Mouse (Mus musculus) spleen, postnatal 14 days (tissue): ENCODE measurements around the gene Scml4.

Experiments
- DNase-seq, 2 experiments: peaks; one replicate each; pipeline ENCODE4 v3.0.0; 2021 to 2022; ENCODE audit warnings: low spot score in 2 of 2

The Scml4 gene

DNA sequence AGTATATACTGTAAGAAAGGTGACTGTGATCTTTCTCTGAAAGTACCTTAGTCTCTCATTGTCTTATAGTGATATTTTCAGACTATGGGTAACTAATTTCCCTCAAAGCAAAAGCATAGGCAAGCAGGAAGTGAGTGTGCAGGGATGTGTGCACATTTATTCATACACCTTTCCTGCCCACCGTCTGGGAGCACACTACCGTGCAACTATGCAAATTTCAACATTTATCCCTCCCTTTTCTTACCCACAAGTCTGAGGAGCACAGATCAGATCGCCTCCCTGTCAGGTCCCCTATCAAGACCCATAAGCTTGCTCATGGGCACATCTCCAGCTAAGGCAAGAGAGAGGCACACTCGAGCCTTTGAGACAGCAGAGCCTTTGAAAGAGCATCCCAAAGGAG lies 41.2 kb downstream of the Scml4 start:
- no peak for DNase-seq

DNA sequence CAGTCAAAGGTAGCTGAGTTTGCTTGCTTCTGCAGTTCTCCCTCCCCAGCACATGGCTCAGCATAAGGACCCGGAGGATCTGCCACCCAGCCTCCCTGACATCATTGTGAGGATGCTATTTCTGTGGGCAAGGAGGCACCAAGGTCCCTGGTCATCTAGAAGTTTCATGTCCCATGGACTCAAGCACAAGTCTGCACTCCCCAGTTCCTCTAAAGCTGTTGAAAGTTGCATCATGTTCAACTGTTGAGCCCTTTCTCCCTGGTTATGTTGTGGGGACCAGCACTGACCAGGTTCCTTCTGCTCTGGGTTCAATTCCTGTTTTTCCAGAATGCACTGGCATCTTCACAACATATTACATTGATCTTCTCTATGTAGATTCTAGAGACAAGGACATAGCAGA lies 42.9 kb downstream of the Scml4 start:
- no peak for DNase-seq

DNA sequence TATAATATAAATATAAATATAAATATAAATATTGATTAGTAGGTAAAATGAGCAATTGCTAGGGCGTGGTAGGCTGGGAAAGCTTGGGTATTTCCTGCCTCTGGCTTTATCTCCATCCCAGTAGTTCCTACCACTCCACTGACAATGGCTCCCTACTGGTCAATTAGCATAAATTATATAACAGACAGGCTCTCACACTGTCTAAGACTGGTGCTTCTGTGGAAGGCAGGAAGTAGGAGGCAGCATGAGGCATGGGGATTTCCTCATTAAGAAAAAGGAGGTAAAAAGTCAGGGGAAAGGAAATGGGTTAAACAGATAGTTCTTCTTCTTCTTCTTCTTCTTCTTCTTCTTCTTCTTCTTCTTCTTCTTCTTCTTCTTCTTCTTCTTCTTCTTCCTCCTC lies 48.4 kb downstream of the Scml4 start:
- DNase-seq: no peak

DNA sequence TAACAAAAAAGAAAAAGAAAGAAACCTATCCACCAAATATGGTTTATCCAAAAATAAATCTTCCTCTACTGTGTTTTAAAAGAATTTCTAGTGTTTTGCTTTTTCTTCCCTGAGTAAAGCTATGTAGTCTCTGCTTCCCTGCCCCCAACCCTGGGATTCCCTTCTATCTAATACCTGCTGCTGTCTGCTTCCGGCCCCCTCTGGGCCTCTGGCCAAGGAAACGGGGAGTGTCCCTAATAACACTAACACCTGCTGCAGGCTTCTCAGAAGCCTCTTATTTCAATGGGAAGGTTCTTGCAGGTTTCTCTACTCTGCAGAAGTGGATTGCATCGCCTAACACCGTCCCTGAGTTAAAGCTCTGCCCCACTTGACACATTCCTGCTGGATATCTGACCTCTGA lies 50.4 kb downstream of the Scml4 start:
- DNase-seq: no peak

DNA sequence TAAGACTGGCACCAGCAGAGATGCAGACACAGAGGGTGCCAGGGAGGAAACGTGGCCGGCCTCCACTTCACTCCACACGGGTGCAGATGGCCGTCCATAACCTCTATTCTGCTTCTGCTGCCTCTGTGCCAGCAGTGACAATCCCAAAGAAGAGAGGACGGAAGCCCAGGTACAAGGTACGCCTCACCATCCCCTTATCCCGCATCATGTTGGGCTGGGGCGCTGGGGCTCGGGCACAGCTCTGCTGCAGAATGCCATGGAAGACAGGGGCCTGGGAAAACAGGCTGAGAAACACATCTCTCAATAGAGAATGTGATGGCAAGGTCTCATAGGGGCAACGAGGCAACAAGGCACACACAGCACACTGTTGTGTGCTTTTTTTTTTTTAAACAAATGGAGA lies 51.9 kb downstream of the Scml4 start:
- DNase-seq: no peak

DNA sequence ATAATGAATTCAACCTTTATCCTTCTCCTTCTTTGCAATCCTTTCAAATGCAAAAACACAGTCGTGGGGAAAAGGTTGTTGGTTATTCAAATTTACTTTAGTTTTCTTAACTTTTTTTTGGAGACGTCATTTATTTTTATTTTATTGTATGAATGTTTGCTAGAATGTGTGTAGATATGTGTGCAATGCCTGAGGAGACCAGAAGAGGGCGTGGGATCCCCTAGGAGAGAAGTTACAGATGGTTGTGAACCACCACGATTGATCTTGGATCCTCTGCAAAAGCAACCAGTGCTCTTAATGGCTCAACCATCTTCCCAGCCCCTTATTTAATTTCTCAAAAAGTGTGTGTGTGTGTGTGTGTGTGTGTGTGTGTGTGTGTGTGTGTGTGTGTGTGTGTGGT lies 53.0 kb downstream of the Scml4 start:
- no peak for DNase-seq

DNA sequence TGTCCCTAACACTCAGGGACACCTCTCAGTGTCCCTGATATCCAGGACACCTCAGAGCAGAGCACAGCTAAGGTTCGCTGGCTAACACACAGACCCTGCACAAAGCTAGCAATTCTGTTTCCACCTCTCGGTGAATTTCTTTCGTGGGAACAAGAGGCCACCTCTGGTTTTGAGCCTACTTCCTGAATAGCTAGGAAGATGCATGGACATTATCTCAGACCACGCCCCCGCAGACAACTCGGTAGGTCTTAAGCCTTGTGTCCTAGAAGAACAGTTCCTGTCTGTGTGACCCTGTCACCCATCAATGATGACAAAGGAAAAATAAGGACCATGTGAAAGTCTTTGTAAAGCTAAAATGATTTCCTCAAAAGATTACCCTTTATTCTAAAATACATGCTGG lies 54.0 kb downstream of the Scml4 start:
- DNase-seq: no peak

DNA sequence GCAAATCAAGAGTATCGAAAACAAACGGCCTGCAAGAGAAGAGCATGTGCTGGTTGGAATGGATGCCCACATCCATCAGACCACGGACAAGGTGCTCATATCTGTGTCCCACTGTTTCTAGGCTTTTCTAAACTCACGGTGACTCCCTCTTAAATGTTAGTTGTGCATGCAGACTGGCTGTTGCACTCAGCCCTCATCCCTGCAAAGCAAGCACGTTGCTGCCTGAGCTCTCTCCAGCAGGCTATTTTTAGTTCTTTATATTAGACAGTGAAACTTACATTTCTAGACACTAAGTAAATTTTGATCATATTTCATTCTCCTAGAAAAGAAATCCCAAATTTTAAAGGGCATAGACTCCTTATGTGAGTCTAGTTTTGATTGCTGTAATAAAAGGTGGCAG lies 57.2 kb downstream of the Scml4 start:
- no peak for DNase-seq

DNA sequence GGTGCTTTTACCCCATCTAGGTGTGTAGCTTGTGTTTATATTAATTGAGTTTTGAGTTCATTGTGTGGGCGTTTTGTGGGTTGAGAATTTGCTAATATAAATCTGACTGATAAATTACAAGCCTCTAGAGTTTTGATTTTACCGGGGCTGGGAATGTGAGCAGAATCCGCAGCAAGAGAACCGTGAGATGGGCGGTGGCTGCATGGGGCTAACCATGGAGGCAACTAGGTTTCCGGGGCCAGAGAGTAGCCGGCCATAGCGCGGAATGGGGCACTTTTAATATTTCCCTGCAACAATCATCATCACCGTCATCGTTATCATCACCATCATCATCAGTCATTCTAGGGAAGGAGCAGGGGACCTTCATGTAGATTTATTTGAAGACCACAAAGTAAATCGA lies 59.6 kb downstream of the Scml4 start:
- DNase-seq: no peak

DNA sequence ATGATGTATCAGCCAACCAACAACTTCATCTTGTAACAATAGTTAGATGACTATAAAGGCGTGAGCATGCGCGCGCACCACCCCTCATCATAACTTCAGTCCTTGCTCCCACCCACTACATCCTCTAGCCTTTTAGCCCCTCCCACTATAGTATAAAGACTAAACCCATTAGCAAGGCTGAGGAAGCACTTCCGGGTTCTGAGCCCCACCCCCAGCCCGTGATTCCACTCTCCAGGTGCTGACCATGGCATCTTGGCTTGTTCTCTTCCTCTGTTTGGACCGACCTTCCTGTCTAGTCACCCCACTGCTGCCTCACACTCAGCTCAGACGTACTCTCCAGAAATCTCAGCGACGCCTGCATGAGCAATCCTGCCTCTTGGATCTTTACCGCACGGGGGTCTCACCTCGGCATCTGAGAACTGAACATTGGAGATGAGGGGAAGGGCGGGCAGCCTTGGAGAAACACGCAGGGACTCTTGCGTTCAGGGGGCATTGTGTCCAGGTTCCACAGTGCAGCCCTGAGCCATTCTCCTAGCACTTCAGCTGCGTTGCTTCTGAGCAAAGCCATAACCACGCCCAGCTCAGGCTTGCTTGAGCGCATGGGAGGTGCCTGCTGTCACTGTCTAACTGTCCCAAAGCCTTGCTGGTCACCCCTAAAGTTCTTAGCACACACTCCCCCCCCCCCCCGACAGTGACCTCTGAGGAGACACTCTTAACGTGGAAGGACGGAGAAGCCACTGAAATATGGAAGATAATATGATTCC lies 65.1 kb downstream of the Scml4 start:
- no peak for DNase-seq

DNA sequence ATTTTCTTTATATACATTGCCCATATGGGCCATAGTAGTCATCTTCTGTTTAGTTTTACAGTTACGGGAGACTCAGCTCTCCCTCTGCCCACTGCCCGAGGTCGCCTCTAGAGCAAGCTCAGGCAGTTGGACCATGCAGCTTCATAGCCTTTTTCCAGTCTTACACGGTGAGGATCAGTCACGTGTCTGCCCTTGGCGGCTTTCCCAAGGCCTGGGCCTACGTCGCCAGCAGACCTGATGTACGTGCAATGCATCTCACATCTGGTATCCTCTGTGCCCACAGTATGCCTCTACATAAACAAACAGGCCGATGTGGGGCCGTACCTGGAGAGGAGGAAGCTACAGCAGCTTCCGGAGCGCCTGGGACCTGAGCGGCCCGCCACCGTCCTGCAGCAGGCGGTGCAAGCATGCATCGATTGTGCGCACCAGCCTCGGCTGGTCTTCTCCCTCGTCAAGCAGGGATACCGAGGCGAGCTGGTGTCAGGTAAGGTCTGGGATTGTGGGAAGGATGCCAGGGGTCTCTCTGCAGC lies 70.0 kb downstream of the Scml4 start:
- no peak for DNase-seq

DNA sequence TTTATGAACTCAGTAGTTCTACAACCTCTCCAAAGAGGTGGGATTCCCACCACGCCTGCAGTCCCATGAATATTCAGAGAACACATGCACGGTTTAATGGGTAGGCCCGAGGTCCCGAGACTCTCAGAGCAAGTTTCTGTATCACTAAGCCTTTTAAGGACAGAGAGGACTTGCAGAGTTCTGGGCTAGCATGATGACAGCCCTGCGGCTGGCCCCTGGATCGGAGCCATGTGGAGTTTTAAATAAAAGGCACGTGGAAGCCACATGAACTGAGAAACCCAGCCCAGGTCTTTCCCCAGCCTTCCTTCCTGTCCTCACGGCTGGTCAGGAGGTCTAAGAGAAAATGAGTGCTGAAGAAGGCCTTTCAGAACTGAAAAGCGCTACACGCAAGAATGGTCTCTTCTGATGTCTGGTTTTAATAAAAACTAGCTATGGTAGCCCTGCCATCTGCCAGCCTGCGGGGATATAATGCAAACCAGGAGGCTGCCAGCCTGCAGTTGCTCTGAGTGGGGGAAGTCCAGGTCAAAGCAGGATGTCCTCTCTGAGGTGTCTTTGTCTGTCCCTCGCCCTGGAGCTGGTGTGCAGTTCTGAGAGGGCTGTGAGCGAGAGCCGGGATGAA lies 72.8 kb downstream of the Scml4 start:
- no peak for DNase-seq

DNA sequence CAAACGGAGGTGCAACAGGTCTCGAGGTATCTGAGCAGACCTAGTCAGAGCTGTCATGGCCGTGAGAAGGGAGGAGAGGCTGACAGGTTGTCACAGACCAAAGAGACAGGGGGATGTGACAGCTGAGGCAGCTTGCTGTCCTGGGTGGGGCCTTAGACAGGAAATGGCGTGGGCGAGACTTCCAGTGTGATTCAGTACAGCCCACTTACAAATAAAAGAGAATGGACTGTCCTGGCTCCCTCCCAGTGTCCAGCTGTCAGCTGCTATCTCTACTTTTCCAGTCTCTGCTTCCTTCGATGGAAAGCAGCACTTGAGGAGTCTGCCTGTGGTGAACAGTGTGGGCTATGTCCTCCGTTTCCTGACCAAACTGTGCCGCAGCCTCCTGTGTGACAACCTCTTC lies 74.5 kb downstream of the Scml4 start:
- no peak for DNase-seq

DNA sequence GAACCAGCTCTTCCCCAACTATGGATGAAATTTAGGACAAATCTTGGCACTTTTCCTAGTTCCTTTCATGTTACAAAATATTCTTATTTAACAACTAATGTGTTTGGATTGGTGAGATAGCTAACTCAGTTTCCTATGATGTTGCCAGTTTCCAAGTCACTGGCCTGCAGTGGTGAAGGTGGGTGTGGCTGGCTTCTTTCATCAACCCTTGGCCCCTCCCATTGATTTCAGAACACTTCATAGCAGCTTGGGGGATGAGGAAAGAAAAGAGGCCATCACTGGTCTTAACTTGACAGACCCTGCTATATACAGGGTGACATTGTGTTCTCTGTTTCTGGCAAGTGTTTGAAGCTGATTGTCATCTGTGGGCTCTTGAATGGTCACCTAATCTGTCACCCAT lies 76.0 kb downstream of the Scml4 start:
- no peak for DNase-seq

DNA sequence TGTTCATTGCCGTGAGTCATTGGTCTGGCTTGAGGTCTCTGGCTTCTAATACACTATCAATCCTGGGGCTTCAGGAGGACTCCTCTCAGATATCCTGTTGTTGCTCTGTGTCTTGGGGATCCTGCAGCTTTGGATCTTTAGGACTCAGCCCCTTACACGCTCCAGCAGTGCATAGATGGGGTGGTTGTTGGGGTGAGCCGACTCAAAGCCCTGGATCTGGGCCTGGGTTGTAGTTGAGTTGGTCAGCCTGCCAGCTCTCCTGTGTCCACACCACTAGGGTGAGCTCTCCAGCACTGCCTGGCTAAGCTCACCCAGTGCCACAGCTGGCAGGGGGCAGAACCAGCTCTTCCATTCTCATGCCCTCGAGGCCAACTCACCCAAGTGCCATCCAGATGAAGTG lies 78.2 kb downstream of the Scml4 start:
- no peak for DNase-seq

DNA sequence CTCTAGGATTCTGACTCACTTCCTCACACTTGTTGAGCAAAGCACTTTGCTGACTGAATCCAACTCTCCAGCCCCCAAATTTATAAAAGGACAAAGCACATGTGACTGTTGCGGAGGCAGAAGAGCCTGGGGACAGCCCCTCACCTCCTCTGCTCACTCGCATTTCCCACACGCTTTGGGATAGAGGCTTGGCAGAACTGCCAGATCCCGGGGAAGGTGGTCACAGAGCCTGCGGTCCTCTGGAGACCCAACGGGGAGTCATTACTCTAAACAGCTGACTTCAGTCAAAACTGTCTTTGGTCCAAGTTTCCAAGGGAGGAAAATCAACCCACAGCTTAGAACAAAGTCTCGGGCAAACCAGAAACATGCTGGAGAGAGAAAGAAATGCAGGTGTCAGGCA lies 79.5 kb downstream of the Scml4 start:
- DNase-seq: no peak

DNA sequence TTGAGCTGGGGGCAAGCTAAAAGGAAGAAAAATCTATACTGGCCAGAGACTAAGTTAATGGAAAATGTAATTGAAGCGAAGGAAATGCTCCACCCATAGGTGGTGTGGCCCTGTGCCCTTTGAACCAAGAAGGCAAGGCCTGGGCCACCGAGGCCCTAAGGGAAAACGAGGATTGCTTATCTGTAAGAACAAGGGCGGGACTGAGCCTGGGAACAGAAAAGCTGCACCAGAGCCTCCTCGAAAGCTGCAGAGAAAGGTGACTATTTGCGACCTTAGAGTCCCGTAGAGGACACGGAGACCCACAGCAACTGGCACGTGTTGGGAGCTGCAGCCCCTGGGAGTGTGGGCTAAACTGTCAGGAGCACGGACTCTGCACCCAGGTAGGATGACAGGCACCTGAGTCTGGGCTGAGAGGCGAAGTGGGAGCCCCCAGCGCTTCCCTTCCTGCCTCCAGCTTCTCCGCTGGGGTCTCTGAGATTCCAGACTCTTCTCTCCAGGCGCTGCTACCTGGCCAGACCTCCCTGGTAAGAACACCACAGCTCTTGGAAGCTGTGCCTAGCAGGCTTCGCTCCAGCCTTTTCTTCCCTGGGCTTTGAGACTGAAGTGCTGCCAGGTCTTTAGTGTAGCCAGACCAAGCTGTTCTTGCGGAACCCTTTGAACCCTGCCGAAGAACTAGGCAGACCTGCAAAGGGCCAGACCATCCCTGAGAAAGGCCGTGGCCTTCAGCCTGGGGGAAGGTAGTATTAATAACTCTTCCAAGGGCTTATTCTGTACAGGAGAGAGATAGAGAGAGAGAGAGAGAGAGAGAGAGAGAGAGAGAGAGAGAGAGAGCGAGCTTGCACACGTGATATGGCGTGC lies 80.3 kb downstream of the Scml4 start:
- no peak for DNase-seq

DNA sequence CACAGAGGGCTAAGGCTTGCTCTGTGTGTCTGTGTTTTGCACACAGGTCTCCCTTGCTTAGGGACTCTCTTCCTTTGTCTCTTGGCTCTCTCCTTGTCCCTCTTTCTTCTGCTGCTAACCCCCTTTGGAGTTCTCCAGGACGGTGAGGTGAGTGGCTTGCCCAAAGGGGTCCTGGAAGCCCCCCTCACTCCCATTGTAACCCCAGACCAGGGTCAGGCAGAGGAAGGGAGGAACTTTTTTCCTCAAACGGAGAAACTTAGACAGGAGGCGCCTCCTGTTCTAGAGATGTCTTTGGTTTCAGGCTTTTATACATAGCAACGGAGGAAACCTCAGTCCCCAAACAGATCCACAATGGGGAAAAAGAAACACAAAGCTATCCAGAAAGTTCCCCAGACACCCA lies 81.1 kb downstream of the Scml4 start:
- no peak for DNase-seq

DNA sequence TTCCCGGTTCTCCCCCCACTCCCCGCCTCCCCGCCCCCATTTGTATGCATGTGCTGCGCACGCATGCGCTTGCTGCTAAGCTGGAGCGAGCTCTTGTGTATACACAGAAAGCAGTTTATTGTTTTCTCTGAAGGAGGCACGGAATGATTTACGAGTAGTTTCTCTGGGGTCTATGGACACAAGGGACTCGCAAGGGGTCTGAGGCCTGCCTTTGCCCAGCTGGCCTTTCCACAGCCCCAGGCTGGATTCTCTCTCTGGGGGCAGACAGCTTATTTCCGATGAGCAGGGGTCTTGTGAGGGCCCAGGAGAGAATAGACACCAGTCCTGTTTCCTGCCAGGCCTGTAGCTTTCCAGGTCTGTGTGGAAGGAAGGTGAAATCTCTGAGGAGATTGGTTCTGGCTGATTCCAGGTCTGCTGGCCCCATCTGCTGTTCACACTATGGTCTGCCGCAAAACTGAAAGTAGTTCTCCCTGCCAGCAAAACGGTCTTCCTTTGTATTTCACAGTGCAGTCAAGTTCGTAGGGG lies 81.6 kb downstream of the Scml4 start:
- peak in 1 of 2 experiments; percentile 14 for DNase-seq

DNA sequence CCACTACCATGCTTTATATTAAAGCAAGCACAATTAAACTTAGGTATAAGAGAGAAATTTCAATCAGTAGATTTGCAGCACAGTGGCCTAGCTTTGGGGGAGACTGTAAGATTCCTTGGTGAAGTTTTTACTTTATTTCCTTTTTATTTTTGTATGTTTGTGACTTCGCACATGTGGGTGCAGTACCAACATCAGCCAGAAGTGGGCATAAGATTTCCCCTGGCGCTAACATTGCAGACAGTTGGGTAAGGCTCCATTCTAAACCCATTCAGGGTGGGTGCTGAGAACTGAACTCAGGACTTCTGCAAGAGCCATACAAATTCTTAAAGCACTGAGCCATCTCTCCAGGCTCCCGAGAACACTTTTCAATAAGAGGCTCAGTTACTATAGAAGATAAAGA lies 82.1 kb downstream of the Scml4 start:
- DNase-seq: peak in 1 of 2 experiments; percentile 20

DNA sequence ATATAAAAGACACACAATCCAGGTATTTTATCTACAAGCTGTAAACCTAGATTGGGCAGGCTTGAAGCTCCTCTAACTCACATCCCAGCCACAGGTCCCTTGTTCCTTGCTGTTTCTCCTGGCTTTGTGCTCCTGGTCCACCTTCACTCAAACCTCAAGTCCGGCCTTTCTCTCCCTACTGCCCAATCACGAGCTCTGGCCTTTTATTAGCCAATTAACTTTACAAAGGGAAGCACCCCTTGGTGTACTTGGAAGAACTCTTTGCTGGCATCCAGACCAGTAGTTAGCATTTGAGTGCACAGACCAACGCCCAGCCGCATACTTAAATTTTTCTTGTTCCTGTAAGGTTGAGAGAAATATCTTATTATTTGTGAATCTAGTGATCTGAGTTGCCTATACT lies 85.1 kb downstream of the Scml4 start:
- no peak for DNase-seq

DNA sequence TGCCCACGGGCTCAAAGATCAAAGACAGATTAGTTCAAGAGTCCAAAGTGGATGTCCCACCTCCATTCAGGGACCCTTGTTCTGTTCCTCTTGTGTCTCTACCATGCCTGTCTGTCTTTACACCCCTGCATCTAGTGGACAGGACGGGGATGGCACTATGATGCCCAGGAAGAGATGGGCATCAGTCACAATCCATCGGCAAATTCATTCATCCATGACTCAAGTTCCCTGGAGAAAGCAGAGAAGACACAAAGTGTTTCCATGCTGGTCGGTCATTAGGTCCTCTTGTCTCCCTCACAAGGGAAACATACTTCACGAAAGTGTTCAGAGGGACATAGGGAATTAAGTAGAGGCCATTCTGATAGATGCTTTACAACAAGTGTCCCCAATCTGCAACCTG lies 87.2 kb downstream of the Scml4 start:
- no peak for DNase-seq
